Mouse (Mus musculus): ENCODE measurements around the gene Nucb1. TPM values are rescaled to one million over a fixed set of nuclear protein-coding genes. Genes with fewer than 3 reads are reported as not detected.

Nucb1 gene
- total RNA-seq (2023), result 100 to 1,000 TPM; 103 to 126 TPM

DNA sequence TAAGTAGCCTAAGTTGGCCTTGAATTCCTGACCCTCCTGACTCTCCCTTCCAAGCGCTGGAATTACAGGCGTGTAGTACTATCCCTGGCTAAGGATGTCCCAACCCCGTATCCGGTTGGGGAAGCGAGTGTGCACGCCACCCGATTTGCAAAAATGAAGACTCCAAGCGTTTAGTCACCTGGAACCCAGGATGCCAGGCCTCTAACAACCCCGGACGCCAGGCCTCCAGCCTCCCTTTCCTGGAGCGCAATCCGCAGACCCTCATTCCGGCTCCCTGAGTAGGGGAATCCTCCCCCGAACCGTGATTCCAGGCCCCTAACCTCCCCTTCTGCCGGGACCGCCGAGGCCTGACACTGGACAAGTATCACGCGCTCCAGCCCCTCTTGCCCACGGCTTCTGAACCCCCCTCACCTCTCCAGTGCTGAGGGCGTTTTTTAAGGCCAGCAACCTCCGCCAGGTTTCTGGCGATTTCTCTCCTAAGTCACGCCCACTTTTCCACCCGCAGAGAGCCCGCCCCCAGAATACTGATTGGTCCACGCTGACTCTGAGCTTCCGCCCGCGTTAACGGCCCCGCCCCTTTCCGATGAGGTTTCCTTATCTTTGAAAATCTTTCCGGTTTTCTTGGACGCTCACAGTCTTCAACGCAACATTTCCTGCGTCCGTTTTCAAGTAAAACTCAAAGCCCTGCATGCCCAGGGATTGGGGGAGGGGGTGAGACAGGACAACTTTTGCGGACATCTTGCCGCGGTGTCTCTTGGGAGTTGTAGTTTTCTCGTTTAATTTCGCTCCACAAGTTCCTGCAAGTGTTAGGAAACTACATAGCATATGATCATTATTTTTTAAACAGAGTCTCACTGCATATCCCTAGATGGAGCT lies at the start of gene Nucb1:
Gene Nucb1, minus strand, starts transcription at position 495 of the 876 bp plus-strand sequence.

DNA sequence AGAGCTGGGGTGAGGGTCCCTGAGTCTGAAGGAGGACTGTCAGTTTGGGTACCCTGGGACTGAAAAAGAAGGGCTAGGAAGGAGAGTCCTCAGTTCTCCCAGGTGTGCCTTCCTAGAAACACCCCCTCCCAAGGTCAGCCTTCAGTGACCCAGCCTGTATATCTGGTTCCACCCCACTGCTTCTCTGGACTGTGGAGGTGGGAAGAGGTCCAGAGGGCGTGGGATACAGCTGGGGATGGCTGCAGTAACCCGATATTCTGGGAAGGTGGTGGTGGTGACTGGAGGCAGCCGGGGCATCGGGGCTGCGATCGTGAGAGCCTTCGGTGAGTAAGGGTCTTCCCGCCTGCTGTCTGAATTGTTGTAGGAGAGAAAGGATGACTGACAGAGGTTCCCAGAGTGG lies 44.5 kb upstream of the Nucb1 start, which contains the start of gene Hsd17b14:
Gene Hsd17b14, plus strand, starts transcription at position 150 of the 400 bp plus-strand sequence.

GRCm38 (mm10) chr7:45525809-45526473 lies 15.7 kb upstream of the Nucb1 start, which contains the start of the genes Ppp1r15a and Plekha4:
TSS of gene Ppp1r15a (minus strand) at chr7:45526268.
TSS of gene Plekha4 (plus strand) at chr7:45526330.

GRCm38 (mm10) chr7:45488293-45489204 lies 21.7 kb downstream of the Nucb1 start, which contains the start of gene Dhdh:
TSS of gene Dhdh (minus strand) at chr7:45488805.

DNA sequence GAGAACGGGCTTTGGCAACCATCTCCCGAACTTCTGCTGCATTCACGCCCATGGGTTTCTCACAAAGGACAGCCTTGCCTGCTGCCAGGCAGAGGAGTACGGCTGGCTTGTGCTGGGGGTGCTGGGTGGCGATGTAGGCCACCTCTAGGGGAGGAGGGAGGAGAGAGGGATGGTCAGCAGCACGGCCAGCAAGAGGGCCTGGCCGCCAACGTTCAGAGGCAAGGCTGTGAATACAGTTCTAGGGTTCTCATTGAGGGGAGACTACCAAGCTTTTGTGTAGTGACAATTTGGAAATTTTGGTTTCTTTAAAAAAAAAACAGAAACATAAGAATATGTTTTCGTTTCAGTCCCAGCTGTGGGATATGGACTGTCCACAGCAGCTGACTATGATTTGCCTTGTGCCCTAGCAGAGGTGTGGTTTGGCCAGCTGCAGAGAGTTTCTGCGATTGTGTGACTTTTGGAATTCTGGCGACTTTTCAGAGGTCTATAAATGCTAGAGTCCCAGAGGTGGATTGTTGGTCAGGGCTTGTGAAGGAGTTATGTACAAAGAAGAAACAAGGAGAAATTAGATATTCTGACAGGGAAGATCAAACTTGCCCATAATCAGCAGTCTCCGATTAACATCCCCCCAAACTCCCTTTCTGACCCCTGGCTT lies 23.3 kb downstream of the Nucb1 start, which contains the start of gene Gm45808:
Gene Gm45808, minus strand, starts transcription at position 51 of the 655 bp plus-strand sequence.

GRCm38 (mm10) chr7:45481374-45481927 lies 28.8 kb downstream of the Nucb1 start, which contains the start of gene Tulp2:
TSS of gene Tulp2 (plus strand) at chr7:45481877.

GRCm38 (mm10) chr7:45466283-45467089 lies 43.7 kb downstream of the Nucb1 start, which contains the start of gene Bax:
TSS of gene Bax (minus strand) at chr7:45466898.

GRCm38 (mm10) chr7:45459564-45460140 lies 50.6 kb downstream of the Nucb1 start, which contains the start of gene Ftl1:
TSS of gene Ftl1 (minus strand) at chr7:45459884.

Other genes starting within 250 kb of the Nucb1 start
- under 1 TPM in 1 of 2 experiments, not detected in 1; 0.33 TPM for gene Slc6a21, start 232.9 kb downstream of the Nucb1 start, total RNA-seq (2023)
- gene Trpm4, start 176.6 kb downstream of the Nucb1 start, total RNA-seq (2023), result 1 to 10 TPM; 3.5 to 4.6 TPM
- not detected for gene Hrc, start 175.1 kb downstream of the Nucb1 start, total RNA-seq (2023)
- gene Ppfia3, start 143.4 kb downstream of the Nucb1 start, total RNA-seq (2023), result not detected
- gene Lin7b, start 139.8 kb downstream of the Nucb1 start, total RNA-seq (2023), result not detected
- 100 to 1,000 TPM; 286 to 302 TPM for gene Snrnp70, start 114.7 kb downstream of the Nucb1 start, total RNA-seq (2023)
- not detected for gene Kcna7, start 104.8 kb downstream of the Nucb1 start, total RNA-seq (2023)
- gene Ntf5, start 96.7 kb downstream of the Nucb1 start, total RNA-seq (2023), result not detected
- not detected for gene Lhb, start 89.6 kb downstream of the Nucb1 start, total RNA-seq (2023)
- 10 to 100 TPM; 49.3 to 67.0 TPM for gene Gys1, start 75.6 kb downstream of the Nucb1 start, total RNA-seq (2023)
- gene Ruvbl2, start 72.3 kb downstream of the Nucb1 start, total RNA-seq (2023), result 10 to 100 TPM; 31.3 to 32.1 TPM
- gene Ftl1, start 50.5 kb downstream of the Nucb1 start, total RNA-seq (2023), result 1,000 to 10,000 TPM; 1,155 to 1,244 TPM
- 10 to 100 TPM; 42.2 to 50.4 TPM for gene Bax, start 43.5 kb downstream of the Nucb1 start, total RNA-seq (2023)
- not detected for gene Tulp2, start 28.5 kb downstream of the Nucb1 start, total RNA-seq (2023)
- gene Gm45808, start 23.6 kb downstream of the Nucb1 start, total RNA-seq (2023), result 1 to 10 TPM in 1 of 2 experiments, under 1 TPM in 1; 0.80 to 1.9 TPM
- 1 to 10 TPM; 6.0 to 7.5 TPM for gene Dhdh, start 21.6 kb downstream of the Nucb1 start, total RNA-seq (2023)
- gene Ppp1r15a, start 15.9 kb upstream of the Nucb1 start, total RNA-seq (2023), result 100 to 1,000 TPM; 173 to 218 TPM
- not detected for gene Plekha4, start 15.9 kb upstream of the Nucb1 start, total RNA-seq (2023)
- gene Hsd17b14, start 44.5 kb upstream of the Nucb1 start, total RNA-seq (2023), result not detected
- gene Bcat2, start 59.7 kb upstream of the Nucb1 start, total RNA-seq (2023), result 10 to 100 TPM; 32.2 to 35.8 TPM
- gene Fgf21, start 105.1 kb upstream of the Nucb1 start, total RNA-seq (2023), result not detected
- gene Fut1, start 106.9 kb upstream of the Nucb1 start, total RNA-seq (2023), result 1 to 10 TPM in 1 of 2 experiments, not detected in 1; 1.2 TPM
- gene Izumo1, start 111.4 kb upstream of the Nucb1 start, total RNA-seq (2023), result under 1 TPM in 1 of 2 experiments, not detected in 1; 0.47 TPM
- 1 to 10 TPM; 2.6 to 2.7 TPM for gene Rasip1, start 117.1 kb upstream of the Nucb1 start, total RNA-seq (2023)
- under 1 TPM; 0.07 to 0.11 TPM for gene Mamstr, start 129.6 kb upstream of the Nucb1 start, total RNA-seq (2023)
- gene Fut2, start 156.0 kb upstream of the Nucb1 start, total RNA-seq (2023), result not detected
- not detected for gene Ntn5, start 173.6 kb upstream of the Nucb1 start, total RNA-seq (2023)
- gene Sec1, start 184.0 kb upstream of the Nucb1 start, total RNA-seq (2023), result under 1 TPM in 1 of 2 experiments, not detected in 1; 0.18 TPM
- gene Car11, start 189.4 kb upstream of the Nucb1 start, total RNA-seq (2023), result not detected
- 1 to 10 TPM; 7.5 to 9.2 TPM for gene Dbp, start 194.7 kb upstream of the Nucb1 start, total RNA-seq (2023)
- gene Rpl18, start 205.1 kb upstream of the Nucb1 start, total RNA-seq (2023), result 100 to 1,000 TPM; 750 to 815 TPM
- gene Sphk2, start 207.6 kb upstream of the Nucb1 start, total RNA-seq (2023), result 10 to 100 TPM; 52.8 to 54.1 TPM
- under 1 TPM; 0.13 to 0.36 TPM for gene Fam83e, start 210.8 kb upstream of the Nucb1 start, total RNA-seq (2023)
- not detected for gene Spaca4, start 215.4 kb upstream of the Nucb1 start, total RNA-seq (2023)

All from neutrophil, adult 59 days (primary cell).